Mouse (Mus musculus) forebrain, embryonic 14.5 days (tissue): Measurements from ENCODE around the gene Rbm6. TPM values are rescaled to one million over a fixed set of nuclear protein-coding genes. Genes with fewer than 3 reads are reported as not detected.

Experiments used
- ATAC-seq: fragments of 200-750 bp; cut with Nextera tagmentation; 2 replicates; pipeline ENCODE4 v1.8.0; 2017; ENCODE audit warnings: mild to moderate bottlenecking, moderate library complexity
- DNase-seq: peaks from one replicate; pipeline ENCODE4 v3.0.0-alpha.2; 2015; ENCODE audit warnings: low spot score
- H3K27ac ChIP-seq: fragments of 300-500 bp; sonication (generic); 2 replicates; pipeline ENCODE4 v1.5.1; 2014; ENCODE audit warnings: low read depth, mild to moderate bottlenecking, control low read depth, low read length, moderate library complexity
- H3K27me3 ChIP-seq: fragments of 300-500 bp; sonication (generic); replicated peaks from 2 replicates; pipeline ENCODE4 v1.6.1; 2014; ENCODE audit warnings: low read length, control low read depth, mixed read lengths; ENCODE audit not compliant: control insufficient read depth, insufficient read depth
- H3K36me3 ChIP-seq: fragments of 300-500 bp; sonication (generic); 2 replicates; pipeline ENCODE4 v1.6.1; 2014; ENCODE audit warnings: low read length, control low read depth; ENCODE audit not compliant: control insufficient read depth, insufficient read depth
- H3K4me1 ChIP-seq: fragments of 300-500 bp; sonication (generic); 2 replicates; pipeline ENCODE4 v1.6.1; 2014; ENCODE audit warnings: antibody characterized with exemption, low read length, control low read depth; ENCODE audit not compliant: control insufficient read depth, insufficient read depth
- H3K4me2 ChIP-seq: fragments of 300-500 bp; sonication (generic); 2 replicates; pipeline ENCODE4 v1.6.1; 2014; ENCODE audit warnings: mild to moderate bottlenecking, control low read depth, low read length
- H3K4me3 ChIP-seq: fragments of 300-500 bp; sonication (generic); 2 replicates; pipeline ENCODE4 v1.5.1; 2014; ENCODE audit warnings: low read depth, low read length, control low read depth
- H3K9ac ChIP-seq: fragments of 300-500 bp; sonication (generic); 2 replicates; pipeline ENCODE4 v1.6.1; 2014; ENCODE audit warnings: mild to moderate bottlenecking, low read length, control low read depth, moderate library complexity
- H3K9me3 ChIP-seq: fragments of 300-500 bp; sonication (generic); replicated peaks from 2 replicates; pipeline ENCODE4 v1.6.1; 2016; ENCODE audit warnings: low read length, control low read depth, mixed read lengths; ENCODE audit not compliant: control insufficient read depth
- WGBS: fragments of 180-500 bp; shearing (Covaris S2); extraction: QIAGEN DNeasy Blood & Tissue Kit; methylation state at CpG from one replicate; pipeline ENCODE4 v1.1.7; 2014; 5-methylcytosine and 5-hydroxymethylcytosine counted together
- polyA plus RNA-seq: library from polyadenylated mRNA; unstranded; fragments of >200 nt; fragmentation: Nextera tagmentation; extraction: Ambion mirVana; gene quantifications from 2 replicates; pipeline ENCODE4 v1.2.1, GENCODE M21; 2014

The Rbm6 gene
- polyA plus RNA-seq, 1 experiment from 2014 or later = 69.4 TPM

- 0 out of 2 replicates have a peak, but pooled peaks have one; percentile 2 for ATAC-seq
- H3K36me3 ChIP-seq = peaks cover 4% of the 10 kb centered on the region
- peaks cover 6% of the 10 kb centered on the region; the same call in 1 of the 2 replicates for H3K4me1 ChIP-seq
- H3K9ac ChIP-seq = peak overlapping the region; percentile 43; the same call in 1 of the 2 replicates
- WGBS = 45% methylated on average over 31 of the region's 31 CpGs
- no peak for DNase-seq
- no peak overlapping the region for H3K27ac ChIP-seq
- peak overlapping the region; percentile 49 for H3K4me2 ChIP-seq
- H3K27me3 ChIP-seq = no peaks in the 10 kb centered on the region
- H3K9me3 ChIP-seq = no peaks in the 10 kb centered on the region
- H3K4me3 ChIP-seq = 0 out of 2 replicates have a peak overlapping the region, but pooled peaks have one; percentile 10
Measured at GRCm38 (mm10) chr9:107906967-107907800, 34.1 kb upstream of the Rbm6 start.

GRCm38 (mm10) chr9:107906252-107906966 lies 33.4 kb upstream of the Rbm6 start, which contains the start of gene Mst1r:
Mst1r (plus strand) TSS chr9:107906873.
- peak within 1 kb of the TSS; percentile 49 for H3K4me2 ChIP-seq
- ATAC-seq (0 out of 2 replicates have a peak, but pooled peaks have one; percentile 29), DNase-seq (peak; percentile 47)
- no peaks in the 10 kb centered on the region for H3K27me3 ChIP-seq
- peaks cover 4% of the 10 kb centered on the region for H3K36me3 ChIP-seq
- H3K4me1 ChIP-seq = peaks cover 8% of the 10 kb centered on the region
- H3K9ac ChIP-seq = peak within 1 kb of the TSS; percentile 43; the same call in 1 of the 2 replicates
- H3K4me3 ChIP-seq = 0 out of 2 replicates have a peak within 1 kb of the TSS, but pooled peaks have one; percentile 10
- H3K27ac ChIP-seq = no peak within 1 kb of the TSS
- WGBS = 24% methylated on average over 19 of the region's 19 CpGs
- no peaks in the 10 kb centered on the region for H3K9me3 ChIP-seq

- WGBS = 4% methylated on average over 4 of the region's 4 CpGs
- H3K27me3 ChIP-seq = peaks cover 3% of the 10 kb centered on the region; the same call in 1 of the 2 replicates
- no peak overlapping the region for H3K27ac ChIP-seq
Measured at GRCm38 (mm10) chr9:107904726-107905125, 31.7 kb upstream of the Rbm6 start.

GRCm38 (mm10) chr9:107901627-107901914 lies 28.5 kb upstream of the Rbm6 start:
- Histone ChIP-seq H3K9me3 (no peaks in the 10 kb centered on the region), H3K4me1 (peaks cover 12% of the 10 kb centered on the region), H3K27ac (no peak overlapping the region), H3K9ac (peak overlapping the region; percentile 48), H3K4me2 (peak overlapping the region; percentile 55), H3K27me3 (peaks cover 4% of the 10 kb centered on the region; the same call in 1 of the 2 replicates), H3K36me3 (peaks cover 25% of the 10 kb centered on the region), H3K4me3 (peak overlapping the region; percentile 21)
- ATAC-seq (no peak; the same call in 1 of the 2 replicates), DNase-seq (no peak)
- WGBS = 5% methylated on average over 17 of the region's 17 CpGs

More at GRCm38 (mm10) chr9:107904726-107905125, 31.7 kb upstream of the Rbm6 start:
- H3K4me1 ChIP-seq = peaks cover 16% of the 10 kb centered on the region
- no peak overlapping the region for H3K4me2 ChIP-seq
- ATAC-seq (peak; percentile 49), DNase-seq (peak; percentile 91)
- no peaks in the 10 kb centered on the region for H3K9me3 ChIP-seq
- peaks cover 11% of the 10 kb centered on the region for H3K36me3 ChIP-seq
- no peak overlapping the region for H3K4me3 ChIP-seq
- no peak overlapping the region for H3K9ac ChIP-seq

- peaks cover 10% of the 10 kb centered on the region; the same call in 1 of the 2 replicates for H3K4me1 ChIP-seq
- H3K36me3 ChIP-seq = peaks cover 27% of the 10 kb centered on the region
- peak overlapping the region; percentile 48 for H3K9ac ChIP-seq
- no peaks in the 10 kb centered on the region for H3K9me3 ChIP-seq
- ATAC-seq (peak; percentile 74), DNase-seq (peak; percentile 85)
- H3K4me2 ChIP-seq = peak overlapping the region; percentile 55
- 3% methylated on average over 42 of the region's 44 CpGs for WGBS
- H3K27me3 ChIP-seq = peaks cover 4% of the 10 kb centered on the region; the same call in 1 of the 2 replicates
- peak overlapping the region; percentile 21 for H3K4me3 ChIP-seq
- H3K27ac ChIP-seq = peak overlapping the region; percentile 62; the same call in 1 of the 2 replicates
Measured at GRCm38 (mm10) chr9:107900840-107901626, 28.0 kb upstream of the Rbm6 start.

GRCm38 (mm10) chr9:107899855-107900254 lies 26.8 kb upstream of the Rbm6 start:
- DNase-seq (no peak), ATAC-seq (no peak)
- H3K4me3 ChIP-seq = no peak overlapping the region
- no peak overlapping the region for H3K27ac ChIP-seq
- H3K27me3 ChIP-seq = peaks cover 4% of the 10 kb centered on the region; the same call in 1 of the 2 replicates
- H3K36me3 ChIP-seq = peaks cover 27% of the 10 kb centered on the region
- H3K9ac ChIP-seq = no peak overlapping the region
- H3K4me1 ChIP-seq = peaks cover 10% of the 10 kb centered on the region; the same call in 1 of the 2 replicates
- 66% methylated on average over 12 of the region's 12 CpGs for WGBS
- no peaks in the 10 kb centered on the region for H3K9me3 ChIP-seq
- H3K4me2 ChIP-seq = no peak overlapping the region

- peaks cover 27% of the 10 kb centered on the region for H3K36me3 ChIP-seq
- 87% methylated on average over 10 of the region's 10 CpGs for WGBS
Measured at GRCm38 (mm10) chr9:107898563-107898962, 25.5 kb upstream of the Rbm6 start.

GRCm38 (mm10) chr9:107891023-107891422 lies 18.0 kb upstream of the Rbm6 start:
- H3K9ac ChIP-seq = no peak overlapping the region
- H3K4me1 ChIP-seq = no peaks in the 10 kb centered on the region
- no peaks in the 10 kb centered on the region; the same call in 1 of the 2 replicates for H3K27me3 ChIP-seq
- H3K4me2 ChIP-seq = no peak overlapping the region
- DNase-seq (no peak), ATAC-seq (no peak)
- H3K9me3 ChIP-seq = no peaks in the 10 kb centered on the region
- 98% methylated on average over 1 of the region's 1 CpGs for WGBS
- no peak overlapping the region for H3K27ac ChIP-seq
- no peak overlapping the region for H3K4me3 ChIP-seq
- no peaks in the 10 kb centered on the region for H3K36me3 ChIP-seq

More at GRCm38 (mm10) chr9:107898563-107898962, 25.5 kb upstream of the Rbm6 start:
- ATAC-seq (no peak), DNase-seq (no peak)
- Histone ChIP-seq H3K9ac (no peak overlapping the region), H3K4me1 (peaks cover 10% of the 10 kb centered on the region; the same call in 1 of the 2 replicates), H3K27me3 (peaks cover 4% of the 10 kb centered on the region; the same call in 1 of the 2 replicates), H3K4me3 (no peak overlapping the region), H3K27ac (no peak overlapping the region), H3K9me3 (no peaks in the 10 kb centered on the region), H3K4me2 (no peak overlapping the region)
